ENCODE assay signal across 28 mouse cellular contexts in genomic region chr2:129797709-129798108, GRCm38 (mm10).
"Had no signal": no experiment of that assay in that cellular context is flagged by ENCODE, and none has a peak within 500 bp of the region (broad histone marks: within the 10 kb centered on the region; RNA-seq: fewer than 3 reads in every experiment).

No protein-coding gene starts in this region.

- H3K36me3 ChIP-seq: limb, embryonic 15.5 days; lung, embryonic 15.5 days; midbrain, embryonic 12.5 days; midbrain, embryonic 15.5 days; neural tube, embryonic 12.5 days had no signal

- DNase-seq: left cerebral cortex, postnatal 4 days; liver; liver, embryonic 13.5 days; liver, postnatal 0 days; lung, adult 18-20 months; lung, adult 2 months; lung, embryonic 14.5 days; lung, postnatal 10 days; lung, postnatal 14 days; lung, postnatal 36 days; lung, postnatal 4 days; midbrain, embryonic 14.5 days had no signal

- H3K4me3 ChIP-seq: limb, embryonic 10.5 days; limb, embryonic 12.5 days; limb, embryonic 13.5 days; limb, embryonic 15.5 days; liver, embryonic 12.5 days; liver, embryonic 13.5 days; liver, embryonic 15.5 days; lung, embryonic 15.5 days; megakaryocyte, embryonic 14.5 days; midbrain, embryonic 10.5 days; midbrain, embryonic 12.5 days; midbrain, embryonic 13.5 days; midbrain, embryonic 15.5 days; myocyte; neural tube, embryonic 12.5 days had no signal

- H3K27ac ChIP-seq: limb, embryonic 10.5 days; limb, embryonic 12.5 days; limb, embryonic 13.5 days; limb, embryonic 15.5 days; liver, embryonic 12.5 days; liver, embryonic 13.5 days; liver, embryonic 14.5 days; liver, embryonic 15.5 days; lung, embryonic 15.5 days; macrophage; midbrain, embryonic 10.5 days; midbrain, embryonic 12.5 days; midbrain, embryonic 13.5 days; midbrain, embryonic 15.5 days; neural tube, embryonic 12.5 days had no signal

- H3K9me3 ChIP-seq: liver, embryonic 15.5 days; lung, embryonic 15.5 days; midbrain, embryonic 15.5 days had no signal

- H3K27me3 ChIP-seq: limb, embryonic 12.5 days; limb, embryonic 13.5 days; limb, embryonic 15.5 days; liver, embryonic 12.5 days; liver, embryonic 13.5 days; liver, embryonic 15.5 days; lung, embryonic 15.5 days; midbrain, embryonic 12.5 days; midbrain, embryonic 13.5 days; midbrain, embryonic 15.5 days; neural tube, embryonic 12.5 days had no signal

- H3K9ac ChIP-seq: limb, embryonic 12.5 days; limb, embryonic 13.5 days; limb, embryonic 15.5 days; liver, embryonic 12.5 days; liver, embryonic 13.5 days; liver, embryonic 14.5 days; liver, embryonic 15.5 days; liver, postnatal 0 days; lung, embryonic 14.5 days; lung, embryonic 15.5 days; midbrain, embryonic 12.5 days; midbrain, embryonic 13.5 days; midbrain, embryonic 15.5 days; neural tube, embryonic 12.5 days had no signal
